Mouse (Mus musculus): ENCODE measurements around the gene Gm3417.
"Not testable (repeated sequence)": the region's sequence is repeated elsewhere in the genome, so short reads cannot be mapped to it uniquely, and the experiment has no call there.

Gm3417 gene

DNA sequence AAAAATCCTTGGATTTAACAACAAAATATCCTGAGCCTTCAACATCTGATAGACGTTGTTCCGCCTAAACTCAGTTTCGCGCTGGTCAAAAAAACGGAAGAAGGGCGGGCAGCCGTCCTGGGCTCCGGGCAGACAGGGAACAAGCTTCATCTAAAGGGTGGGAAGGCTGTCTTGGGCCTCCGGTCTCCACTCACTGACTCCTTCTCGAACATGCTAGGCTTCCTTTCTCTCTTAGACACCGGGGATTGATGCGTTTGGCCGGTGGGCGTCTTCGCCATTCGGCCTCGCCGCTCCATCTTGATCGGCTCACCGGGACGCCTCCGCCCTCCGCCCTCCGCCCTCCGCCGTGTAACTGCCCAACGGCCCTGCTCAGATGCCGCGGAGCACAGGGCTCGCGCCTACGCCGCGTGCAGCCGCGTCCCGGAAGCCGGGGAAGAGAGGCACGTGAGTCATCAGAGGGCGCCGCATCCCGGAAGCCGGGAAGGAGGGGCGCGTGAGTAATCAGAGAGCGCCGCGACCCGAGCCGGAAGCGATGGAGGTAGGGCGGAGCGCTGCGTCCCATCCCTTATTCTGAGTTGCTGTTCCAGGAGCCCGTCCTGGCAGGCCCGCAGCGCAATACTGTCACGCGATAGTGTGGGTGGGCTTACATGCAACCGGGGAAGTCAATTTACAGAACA lies at the start of gene Gm3417, which contains the start of gene 9030025P20Rik:
TSS of gene Gm3417 (minus strand) at position 429 of the 677 bp plus-strand sequence.
TSS of gene 9030025P20Rik (plus strand) at position 107 of the 677 bp plus-strand sequence.
- DNase-seq (ENCODE audit: low read depth) = not testable (repeated sequence)

DNA sequence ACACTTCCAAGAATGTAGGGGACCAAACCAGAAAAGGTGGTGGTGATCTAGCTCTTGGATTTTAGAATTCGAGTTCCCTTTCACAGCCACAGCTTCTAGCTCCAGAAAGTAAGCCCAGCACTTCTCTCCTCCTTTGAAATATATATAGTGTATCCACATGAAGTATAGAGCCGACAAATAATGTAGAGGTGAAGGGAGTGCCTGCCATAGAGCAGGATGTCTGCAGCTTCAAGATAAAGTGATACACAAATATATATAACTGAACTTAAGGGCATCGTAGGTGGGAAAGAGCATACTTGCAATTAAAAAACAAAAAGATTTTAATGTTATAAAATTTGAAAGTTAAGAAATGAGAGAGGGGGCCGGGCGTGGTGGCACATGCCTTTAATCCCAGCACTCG lies 46.9 kb upstream of the Gm3417 start:
- DNase-seq (ENCODE audit: low read depth) = not testable (repeated sequence)

DNA sequence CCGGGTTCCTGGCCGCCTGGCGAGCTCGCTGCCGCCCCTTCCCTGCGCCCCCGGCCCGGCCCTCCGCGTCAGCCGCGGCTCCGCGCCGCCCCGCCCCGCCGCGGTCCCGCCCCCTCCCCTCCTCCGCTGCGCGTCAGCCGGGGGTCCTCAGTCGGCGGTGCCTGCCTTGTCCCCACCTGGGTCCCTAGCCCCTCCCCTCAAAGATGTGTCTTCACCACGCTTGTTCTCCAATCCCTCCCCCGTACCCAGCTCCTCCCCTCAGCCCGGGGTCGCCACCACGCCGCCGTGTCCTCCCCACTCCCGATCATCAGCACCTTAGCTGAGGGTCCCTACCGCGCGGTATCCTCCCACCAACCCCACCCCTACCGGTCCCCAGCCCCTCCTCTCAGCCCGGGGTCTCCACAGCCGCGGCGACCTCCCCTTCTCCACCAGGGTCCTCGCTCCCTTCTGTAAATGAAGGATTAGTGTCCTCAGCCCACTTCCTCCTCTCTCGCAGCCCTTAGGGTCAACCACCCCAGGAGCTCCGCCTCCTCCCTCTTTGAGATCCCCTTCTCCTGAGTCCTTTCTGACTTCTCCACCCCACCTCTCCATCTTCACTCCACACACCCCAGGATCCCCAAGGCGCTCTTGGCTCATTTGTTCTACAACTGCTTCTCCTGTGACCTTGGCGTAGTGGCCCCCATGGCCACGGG lies 46.1 kb upstream of the Gm3417 start:
- not testable (repeated sequence) for DNase-seq (ENCODE audit: low read depth)

DNA sequence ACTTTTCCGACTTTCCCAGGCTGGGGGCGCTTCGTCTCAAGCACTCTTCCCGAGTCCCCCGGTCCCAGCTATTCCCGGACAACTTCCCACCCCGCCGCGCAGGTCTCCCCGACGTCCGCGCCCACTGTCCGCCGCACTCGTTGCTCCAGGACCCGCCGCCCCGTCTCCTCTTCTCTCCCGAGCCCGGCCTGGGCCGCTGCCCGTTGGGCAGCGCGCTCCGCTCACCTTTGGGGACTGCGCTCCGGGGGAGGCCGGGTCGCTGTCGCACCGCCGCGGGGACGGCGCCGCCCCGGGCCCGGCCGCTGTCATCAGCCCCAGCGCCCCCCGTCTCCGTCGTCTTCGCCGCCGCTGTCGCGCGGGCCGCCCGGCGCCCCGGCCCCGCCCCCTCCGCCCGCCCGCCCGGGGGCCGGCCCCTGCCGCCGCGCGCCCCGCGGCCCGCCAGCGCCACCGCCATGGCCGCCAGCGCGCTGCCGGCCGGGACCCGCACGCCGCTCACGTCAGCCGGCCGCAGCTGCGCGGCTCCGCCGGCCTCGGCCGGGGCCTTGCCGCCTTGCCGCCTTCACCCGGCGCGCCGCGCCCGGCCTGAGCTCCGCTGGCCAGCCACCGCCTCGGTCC lies 45.4 kb upstream of the Gm3417 start:
- DNase-seq (ENCODE audit: low read depth) = not testable (repeated sequence)

DNA sequence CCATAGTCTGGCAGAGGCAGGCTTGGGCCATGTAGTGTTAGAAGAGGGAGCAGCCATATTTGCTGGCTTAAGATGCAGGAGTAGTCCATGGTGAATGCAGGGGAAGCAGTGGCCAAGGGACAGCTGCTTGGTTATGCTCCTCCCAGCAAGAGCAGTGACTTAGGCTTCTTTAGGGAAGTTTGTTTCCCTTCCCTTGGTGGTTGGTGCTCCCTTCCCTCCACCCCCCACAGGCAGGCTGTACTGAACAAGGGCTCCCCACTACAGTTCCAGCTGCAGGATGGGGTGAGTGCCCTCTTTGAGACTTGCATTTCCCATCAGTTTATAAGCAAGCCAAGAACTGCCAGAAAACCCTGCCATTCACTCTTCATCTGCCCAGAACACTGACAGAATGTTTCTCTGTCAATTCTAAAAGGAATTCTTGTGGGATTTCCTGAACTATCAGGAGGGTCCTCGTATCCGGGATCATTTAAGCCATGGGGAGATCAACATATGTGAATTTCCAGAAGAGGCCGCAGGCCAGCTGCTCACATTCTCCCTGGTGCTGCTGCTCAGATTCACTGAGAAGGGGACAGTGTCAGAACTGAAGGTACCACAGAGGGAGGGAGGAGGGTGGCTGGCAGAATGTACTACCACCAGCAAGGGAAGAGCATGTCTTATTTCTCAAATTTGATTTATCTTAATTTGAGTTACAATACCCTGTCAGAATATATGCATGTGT lies 43.1 kb upstream of the Gm3417 start:
- not testable (repeated sequence) for DNase-seq (ENCODE audit: low read depth)

DNA sequence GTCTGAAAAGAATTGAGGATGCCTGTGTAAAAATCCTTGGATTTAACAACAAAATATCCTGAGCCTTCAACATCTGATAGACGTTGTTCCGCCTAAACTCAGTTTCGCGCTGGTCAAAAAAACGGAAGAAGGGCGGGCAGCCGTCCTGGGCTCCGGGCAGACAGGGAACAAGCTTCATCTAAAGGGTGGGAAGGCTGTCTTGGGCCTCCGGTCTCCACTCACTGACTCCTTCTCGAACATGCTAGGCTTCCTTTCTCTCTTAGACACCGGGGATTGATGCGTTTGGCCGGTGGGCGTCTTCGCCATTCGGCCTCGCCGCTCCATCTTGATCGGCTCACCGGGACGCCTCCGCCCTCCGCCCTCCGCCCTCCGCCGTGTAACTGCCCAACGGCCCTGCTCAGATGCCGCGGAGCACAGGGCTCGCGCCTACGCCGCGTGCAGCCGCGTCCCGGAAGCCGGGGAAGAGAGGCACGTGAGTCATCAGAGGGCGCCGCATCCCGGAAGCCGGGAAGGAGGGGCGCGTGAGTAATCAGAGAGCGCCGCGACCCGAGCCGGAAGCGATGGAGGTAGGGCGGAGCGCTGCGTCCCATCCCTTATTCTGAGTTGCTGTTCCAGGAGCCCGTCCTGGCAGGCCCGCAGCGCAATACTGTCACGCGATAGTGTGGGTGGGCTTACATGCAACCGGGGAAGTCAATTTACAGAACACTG lies 31.3 kb upstream of the Gm3417 start, which contains the start of gene Gm3435:
TSS of gene Gm3435 (plus strand) at position 471 of the 708 bp plus-strand sequence.
- DNase-seq (ENCODE audit: low read depth) = not testable (repeated sequence)

DNA sequence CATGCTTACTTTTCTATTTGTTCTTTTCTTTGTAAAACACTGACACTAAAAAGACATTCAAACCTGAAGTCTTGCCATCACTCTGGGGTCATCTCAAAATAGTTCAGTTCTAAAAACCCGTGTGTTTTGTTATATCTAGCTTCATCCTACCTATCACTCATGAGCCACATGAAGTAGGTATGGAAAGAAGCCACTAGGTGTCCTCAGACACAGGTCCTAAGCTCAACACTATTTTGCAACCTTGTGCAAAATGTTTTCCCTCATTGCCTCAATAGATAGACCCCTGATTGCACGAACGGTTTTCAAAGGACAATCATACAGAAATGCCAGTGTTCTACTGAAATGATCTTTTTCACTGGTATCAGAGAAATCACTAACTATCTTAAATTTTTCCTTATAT lies 30.5 kb upstream of the Gm3417 start:
- not testable (repeated sequence) for DNase-seq (ENCODE audit: low read depth)

DNA sequence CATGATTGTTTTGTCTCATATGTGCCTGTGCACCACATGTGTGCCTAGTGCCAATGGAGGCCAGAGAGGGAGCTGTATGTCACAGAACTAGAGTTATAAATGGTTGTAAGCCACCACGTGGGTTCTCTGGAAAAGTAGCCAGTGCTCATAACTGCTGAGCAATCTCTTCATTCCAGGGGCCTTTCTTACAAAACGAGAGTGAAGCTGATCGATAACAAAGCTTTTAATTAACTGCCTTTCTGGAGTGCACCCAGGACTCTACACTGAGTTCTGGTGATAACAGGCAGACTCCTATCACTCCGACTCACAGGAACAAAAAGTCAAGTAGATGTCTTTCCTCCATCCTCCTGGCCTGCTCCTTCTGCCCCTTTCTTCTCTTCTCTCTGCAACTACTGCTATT lies 21.5 kb upstream of the Gm3417 start:
- DNase-seq (ENCODE audit: low read depth) = not testable (repeated sequence)

DNA sequence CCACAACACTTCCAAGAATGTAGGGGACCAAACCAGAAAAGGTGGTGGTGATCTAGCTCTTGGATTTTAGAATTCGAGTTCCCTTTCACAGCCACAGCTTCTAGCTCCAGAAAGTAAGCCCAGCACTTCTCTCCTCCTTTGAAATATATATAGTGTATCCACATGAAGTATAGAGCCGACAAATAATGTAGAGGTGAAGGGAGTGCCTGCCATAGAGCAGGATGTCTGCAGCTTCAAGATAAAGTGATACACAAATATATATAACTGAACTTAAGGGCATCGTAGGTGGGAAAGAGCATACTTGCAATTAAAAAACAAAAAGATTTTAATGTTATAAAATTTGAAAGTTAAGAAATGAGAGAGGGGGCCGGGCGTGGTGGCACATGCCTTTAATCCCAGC lies 15.6 kb upstream of the Gm3417 start:
- DNase-seq (ENCODE audit: low read depth) = not testable (repeated sequence)

DNA sequence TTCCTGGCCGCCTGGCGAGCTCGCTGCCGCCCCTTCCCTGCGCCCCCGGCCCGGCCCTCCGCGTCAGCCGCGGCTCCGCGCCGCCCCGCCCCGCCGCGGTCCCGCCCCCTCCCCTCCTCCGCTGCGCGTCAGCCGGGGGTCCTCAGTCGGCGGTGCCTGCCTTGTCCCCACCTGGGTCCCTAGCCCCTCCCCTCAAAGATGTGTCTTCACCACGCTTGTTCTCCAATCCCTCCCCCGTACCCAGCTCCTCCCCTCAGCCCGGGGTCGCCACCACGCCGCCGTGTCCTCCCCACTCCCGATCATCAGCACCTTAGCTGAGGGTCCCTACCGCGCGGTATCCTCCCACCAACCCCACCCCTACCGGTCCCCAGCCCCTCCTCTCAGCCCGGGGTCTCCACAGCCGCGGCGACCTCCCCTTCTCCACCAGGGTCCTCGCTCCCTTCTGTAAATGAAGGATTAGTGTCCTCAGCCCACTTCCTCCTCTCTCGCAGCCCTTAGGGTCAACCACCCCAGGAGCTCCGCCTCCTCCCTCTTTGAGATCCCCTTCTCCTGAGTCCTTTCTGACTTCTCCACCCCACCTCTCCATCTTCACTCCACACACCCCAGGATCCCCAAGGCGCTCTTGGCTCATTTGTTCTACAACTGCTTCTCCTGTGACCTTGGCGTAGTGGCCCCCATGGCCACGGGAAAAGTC lies 14.7 kb upstream of the Gm3417 start:
- DNase-seq (ENCODE audit: low read depth) = not testable (repeated sequence)

DNA sequence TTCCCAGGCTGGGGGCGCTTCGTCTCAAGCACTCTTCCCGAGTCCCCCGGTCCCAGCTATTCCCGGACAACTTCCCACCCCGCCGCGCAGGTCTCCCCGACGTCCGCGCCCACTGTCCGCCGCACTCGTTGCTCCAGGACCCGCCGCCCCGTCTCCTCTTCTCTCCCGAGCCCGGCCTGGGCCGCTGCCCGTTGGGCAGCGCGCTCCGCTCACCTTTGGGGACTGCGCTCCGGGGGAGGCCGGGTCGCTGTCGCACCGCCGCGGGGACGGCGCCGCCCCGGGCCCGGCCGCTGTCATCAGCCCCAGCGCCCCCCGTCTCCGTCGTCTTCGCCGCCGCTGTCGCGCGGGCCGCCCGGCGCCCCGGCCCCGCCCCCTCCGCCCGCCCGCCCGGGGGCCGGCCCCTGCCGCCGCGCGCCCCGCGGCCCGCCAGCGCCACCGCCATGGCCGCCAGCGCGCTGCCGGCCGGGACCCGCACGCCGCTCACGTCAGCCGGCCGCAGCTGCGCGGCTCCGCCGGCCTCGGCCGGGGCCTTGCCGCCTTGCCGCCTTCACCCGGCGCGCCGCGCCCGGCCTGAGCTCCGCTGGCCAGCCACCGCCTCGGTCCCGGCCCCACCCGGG lies 14.0 kb upstream of the Gm3417 start:
- not testable (repeated sequence) for DNase-seq (ENCODE audit: low read depth)

DNA sequence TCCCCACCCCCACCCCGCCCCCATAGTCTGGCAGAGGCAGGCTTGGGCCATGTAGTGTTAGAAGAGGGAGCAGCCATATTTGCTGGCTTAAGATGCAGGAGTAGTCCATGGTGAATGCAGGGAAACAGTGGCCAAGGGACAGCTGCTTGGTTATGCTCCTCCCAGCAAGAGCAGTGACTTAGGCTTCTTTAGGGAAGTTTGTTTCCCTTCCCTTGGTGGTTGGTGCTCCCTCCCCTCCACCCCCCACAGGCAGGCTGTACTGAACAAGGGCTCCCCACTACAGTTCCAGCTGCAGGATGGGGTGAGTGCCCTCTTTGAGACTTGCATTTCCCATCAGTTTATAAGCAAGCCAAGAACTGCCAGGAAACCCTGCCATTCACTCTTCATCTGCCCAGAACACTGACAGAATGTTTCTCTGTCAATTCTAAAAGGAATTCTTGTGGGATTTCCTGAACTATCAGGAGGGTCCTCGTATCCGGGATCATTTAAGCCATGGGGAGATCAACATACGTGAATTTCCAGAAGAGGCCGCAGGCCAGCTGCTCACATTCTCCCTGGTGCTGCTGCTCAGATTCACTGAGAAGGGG lies 11.6 kb upstream of the Gm3417 start:
- DNase-seq (ENCODE audit: low read depth) = not testable (repeated sequence)

DNA sequence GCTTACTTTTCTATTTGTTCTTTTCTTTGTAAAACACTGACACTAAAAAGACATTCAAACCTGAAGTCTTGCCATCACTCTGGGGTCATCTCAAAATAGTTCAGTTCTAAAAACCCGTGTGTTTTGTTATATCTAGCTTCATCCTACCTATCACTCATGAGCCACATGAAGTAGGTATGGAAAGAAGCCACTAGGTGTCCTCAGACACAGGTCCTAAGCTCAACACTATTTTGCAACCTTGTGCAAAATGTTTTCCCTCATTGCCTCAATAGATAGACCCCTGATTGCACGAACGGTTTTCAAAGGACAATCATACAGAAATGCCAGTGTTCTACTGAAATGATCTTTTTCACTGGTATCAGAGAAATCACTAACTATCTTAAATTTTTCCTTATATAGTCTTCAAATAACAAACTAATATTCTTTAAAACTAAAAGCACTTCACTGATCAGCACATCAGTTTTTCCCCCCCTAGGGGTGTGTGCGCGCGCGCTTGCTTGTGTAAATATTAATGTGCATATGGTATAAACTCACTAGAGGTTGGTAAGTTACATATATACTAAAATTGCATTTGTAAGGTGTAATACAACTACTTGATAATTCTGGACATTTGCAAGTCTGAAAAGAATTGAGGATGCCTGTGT lies 750 bp downstream of the Gm3417 start:
- DNase-seq (ENCODE audit: low read depth) = not testable (repeated sequence)

DNA sequence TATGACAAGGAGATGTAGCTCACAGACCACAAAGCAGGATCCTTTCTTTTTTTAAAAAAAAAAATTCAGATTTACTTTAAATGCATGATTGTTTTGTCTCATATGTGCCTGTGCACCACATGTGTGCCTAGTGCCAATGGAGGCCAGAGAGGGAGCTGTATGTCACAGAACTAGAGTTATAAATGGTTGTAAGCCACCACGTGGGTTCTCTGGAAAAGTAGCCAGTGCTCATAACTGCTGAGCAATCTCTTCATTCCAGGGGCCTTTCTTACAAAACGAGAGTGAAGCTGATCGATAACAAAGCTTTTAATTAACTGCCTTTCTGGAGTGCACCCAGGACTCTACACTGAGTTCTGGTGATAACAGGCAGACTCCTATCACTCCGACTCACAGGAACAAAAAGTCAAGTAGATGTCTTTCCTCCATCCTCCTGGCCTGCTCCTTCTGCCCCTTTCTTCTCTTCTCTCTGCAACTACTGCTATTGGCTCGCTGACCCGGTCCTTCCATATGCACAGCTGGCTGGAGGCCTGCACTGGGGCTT lies 10.1 kb downstream of the Gm3417 start:
- DNase-seq (ENCODE audit: low read depth) = not testable (repeated sequence)

DNA sequence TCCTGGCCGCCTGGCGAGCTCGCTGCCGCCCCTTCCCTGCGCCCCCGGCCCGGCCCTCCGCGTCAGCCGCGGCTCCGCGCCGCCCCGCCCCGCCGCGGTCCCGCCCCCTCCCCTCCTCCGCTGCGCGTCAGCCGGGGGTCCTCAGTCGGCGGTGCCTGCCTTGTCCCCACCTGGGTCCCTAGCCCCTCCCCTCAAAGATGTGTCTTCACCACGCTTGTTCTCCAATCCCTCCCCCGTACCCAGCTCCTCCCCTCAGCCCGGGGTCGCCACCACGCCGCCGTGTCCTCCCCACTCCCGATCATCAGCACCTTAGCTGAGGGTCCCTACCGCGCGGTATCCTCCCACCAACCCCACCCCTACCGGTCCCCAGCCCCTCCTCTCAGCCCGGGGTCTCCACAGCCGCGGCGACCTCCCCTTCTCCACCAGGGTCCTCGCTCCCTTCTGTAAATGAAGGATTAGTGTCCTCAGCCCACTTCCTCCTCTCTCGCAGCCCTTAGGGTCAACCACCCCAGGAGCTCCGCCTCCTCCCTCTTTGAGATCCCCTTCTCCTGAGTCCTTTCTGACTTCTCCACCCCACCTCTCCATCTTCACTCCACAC lies 16.9 kb downstream of the Gm3417 start:
- DNase-seq (ENCODE audit: low read depth) = not testable (repeated sequence)

DNA sequence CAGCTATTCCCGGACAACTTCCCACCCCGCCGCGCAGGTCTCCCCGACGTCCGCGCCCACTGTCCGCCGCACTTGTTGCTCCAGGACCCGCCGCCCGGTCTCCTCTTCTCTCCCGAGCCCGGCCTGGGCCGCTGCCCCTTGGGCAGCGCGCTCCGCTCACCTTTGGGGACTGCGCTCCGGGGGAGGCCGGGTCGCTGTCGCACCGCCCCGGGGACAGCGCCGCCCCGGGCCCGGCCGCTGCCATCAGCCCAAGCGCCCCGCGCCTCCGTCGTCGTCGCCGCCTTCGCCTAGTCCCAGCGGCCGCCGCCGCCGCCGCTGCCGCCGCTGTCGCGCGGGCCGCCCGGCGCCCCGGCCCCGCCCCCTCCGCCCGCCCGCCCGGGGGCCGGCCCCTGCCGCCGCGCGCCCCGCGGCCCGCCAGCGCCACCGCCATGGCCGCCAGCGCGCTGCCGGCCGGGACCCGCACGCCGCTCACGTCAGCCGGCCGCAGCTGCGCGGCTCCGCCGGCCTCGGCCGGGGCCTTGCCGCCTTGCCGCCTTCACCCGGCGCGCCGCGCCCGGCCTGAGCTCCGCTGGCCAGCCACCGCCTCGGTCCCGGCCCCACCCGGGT lies 17.5 kb downstream of the Gm3417 start, which contains the start of gene Phf10:
TSS of gene Phf10 (minus strand) at position 323 of the 606 bp plus-strand sequence.
- DNase-seq (ENCODE audit: low read depth) = not testable (repeated sequence)

DNA sequence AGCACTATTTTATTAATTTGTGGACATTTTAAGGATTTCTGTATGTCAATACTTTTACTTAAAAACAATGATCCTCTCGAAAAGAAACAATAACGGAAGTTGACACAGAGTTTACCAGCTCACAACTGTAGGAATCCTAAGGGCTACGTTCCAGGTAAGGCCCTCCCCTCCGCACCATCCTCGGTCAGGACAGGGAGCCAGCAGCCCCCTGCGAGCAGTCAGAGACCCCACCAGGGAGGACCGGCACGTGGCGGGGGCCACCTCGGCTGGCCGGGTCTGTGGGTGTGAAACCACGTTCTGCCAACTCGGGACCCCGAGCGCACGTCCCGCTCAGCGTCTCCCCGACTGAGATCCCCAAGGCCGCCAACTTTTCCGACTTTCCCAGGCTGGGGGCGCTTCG lies 18.1 kb downstream of the Gm3417 start:
- no peak for DNase-seq (ENCODE audit: low read depth)

DNA sequence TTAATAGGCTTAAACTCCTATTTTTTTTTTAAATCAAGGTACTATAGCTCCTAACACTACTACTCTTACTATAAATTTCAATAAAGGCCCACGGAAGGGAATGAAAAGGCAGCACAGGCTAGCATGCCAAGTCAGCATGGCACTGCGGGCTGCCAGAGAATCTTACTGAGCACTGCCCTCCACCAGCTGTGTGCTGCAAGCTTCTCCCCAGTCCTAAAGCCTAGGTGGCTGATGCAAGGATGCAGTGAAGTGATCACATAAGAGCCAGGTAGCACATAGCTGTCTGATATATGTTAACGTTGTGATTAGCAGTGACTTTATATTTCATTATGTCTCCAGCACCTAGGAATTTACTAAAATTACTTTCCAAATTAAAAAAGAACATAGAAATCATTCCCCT lies 18.6 kb downstream of the Gm3417 start:
- no peak for DNase-seq (ENCODE audit: low read depth)

Data from c-Kit-positive CD71-negative TER-119-negative erythroid progenitor cells, embryonic 14.5 days (primary cell).